Mouse (Mus musculus): Measurements from ENCODE around the gene Olfr452. TPM values are rescaled to one million over a fixed set of nuclear protein-coding genes. Genes with fewer than 3 reads are reported as not detected.

Olfr452 gene
- not detected for total RNA-seq (2021)
- long read RNA-seq, experiment 1 = 0 reads
- long read RNA-seq, experiment 2 = 0 reads

DNA sequence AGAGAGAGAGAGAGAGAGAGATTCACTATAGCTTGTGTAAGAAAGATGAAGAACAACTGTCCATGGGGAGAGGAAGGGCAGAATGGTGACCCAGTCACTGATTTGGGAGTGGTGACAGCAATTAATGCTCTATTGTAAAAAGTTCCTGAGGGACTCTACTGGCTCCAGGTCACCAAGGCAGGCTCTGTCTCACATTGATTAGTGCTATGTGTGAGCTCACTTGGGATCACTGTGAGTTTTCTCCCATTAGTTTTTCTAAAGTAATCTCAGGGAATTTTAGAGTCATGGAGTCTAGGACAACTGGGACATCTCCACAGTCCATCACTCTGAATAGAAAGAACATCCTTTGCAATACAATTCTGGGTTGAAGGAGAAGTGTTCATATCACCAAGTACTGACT lies at the start of gene Olfr452:
Olfr452 (plus strand) TSS at position 301 of the 400 bp plus-strand sequence.
- DNase-seq = no peak

DNA sequence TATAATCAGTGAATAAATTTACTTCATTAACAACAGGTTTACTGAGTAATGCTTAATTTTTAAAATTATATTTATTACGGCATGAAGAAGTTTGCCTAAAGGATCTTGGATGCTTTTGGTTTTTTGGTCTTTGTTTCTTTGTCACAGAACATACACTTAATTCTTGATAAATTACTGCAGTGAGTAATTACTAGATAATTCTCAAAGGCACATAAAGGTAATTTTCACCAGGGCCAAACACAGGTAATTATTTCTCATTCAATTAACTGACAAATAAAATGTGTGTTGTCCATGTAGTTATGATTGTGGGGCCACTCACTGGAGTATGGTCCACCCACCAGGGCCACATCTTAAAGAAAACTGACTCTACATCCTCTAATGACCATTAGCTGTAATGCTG lies 45.8 kb upstream of the Olfr452 start, which contains the start of gene Olfr453:
Olfr453 (plus strand) TSS at position 301 of the 400 bp plus-strand sequence.
- DNase-seq = no peak

DNA sequence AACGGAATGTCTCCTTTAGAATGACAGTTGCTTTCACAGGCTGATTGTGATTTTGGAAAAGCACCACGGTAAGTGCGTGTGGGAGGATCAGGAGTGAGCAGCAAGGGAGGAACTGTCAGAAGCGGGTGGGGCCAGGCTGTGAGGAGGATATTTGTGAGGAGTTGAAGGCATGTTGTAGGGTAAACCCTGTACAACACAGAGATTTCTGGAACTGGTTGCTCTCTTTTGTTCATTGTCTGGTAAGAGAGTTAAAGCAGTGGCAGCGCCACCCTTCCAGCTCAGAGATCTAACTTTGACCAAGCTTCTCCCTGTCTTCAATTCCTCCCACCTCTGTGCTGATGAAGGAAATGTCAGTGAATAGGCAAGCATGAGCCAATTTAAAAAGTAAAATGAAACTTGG lies 42.6 kb upstream of the Olfr452 start:
- no peak for DNase-seq

DNA sequence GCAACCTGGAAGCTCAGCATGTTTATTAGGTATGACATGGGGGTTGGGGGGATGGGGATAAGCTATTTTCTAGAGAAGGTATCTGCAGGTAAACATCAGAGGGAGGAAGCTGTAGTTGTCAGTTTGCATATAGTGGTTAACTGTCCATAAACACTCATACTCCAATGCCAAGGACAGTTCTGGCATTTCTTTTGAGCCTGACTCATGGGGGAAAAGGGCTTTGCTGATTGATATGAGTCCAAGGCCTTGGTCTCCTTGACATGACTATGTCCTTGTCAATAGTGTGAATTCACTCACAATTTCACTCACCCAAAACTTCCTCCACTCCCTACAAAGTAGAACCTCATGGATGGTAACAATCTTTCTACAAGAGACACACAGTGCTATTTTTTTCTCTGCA lies 37.0 kb upstream of the Olfr452 start:
- no peak for DNase-seq

DNA sequence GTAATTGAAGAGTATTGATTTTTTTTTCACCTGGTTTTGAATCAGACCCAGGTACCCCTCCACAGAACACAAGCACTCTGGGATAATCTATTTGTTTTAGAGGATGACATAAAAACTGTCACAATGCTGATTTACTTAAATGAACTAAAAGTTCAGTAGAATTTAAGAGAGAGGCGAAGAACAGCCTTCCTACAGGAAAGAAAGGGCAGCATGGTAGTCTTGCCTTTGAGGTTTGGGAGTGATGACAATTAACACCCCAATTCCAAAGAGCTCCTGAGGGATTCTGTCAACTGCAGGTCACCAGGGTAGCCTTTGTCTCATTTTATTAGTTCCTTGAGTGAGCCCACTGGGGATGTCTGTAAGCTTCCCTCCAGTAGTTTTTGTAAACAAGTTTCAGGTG lies 28.8 kb upstream of the Olfr452 start, which contains the start of gene Olfr38:
Olfr38 (plus strand) TSS at position 301 of the 400 bp plus-strand sequence.
- no peak for DNase-seq

DNA sequence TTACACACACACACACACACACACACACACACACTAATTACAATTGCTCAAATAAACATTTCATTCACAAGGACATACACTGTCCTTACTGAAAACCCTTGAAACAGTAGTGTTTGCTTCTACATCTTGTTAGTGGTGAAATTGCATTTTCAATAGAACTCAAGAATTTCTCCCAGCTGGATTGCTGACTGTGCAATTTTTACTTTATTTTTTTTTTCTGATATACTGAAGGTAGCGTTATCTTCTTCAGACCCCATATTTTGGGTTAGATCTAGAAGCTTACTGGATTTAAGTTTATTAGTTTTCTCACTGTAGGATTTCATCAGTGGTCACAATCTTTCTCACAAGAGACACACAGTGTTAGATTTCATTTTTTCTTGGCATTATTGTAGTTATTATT lies 7.8 kb upstream of the Olfr452 start:
- no peak for DNase-seq

DNA sequence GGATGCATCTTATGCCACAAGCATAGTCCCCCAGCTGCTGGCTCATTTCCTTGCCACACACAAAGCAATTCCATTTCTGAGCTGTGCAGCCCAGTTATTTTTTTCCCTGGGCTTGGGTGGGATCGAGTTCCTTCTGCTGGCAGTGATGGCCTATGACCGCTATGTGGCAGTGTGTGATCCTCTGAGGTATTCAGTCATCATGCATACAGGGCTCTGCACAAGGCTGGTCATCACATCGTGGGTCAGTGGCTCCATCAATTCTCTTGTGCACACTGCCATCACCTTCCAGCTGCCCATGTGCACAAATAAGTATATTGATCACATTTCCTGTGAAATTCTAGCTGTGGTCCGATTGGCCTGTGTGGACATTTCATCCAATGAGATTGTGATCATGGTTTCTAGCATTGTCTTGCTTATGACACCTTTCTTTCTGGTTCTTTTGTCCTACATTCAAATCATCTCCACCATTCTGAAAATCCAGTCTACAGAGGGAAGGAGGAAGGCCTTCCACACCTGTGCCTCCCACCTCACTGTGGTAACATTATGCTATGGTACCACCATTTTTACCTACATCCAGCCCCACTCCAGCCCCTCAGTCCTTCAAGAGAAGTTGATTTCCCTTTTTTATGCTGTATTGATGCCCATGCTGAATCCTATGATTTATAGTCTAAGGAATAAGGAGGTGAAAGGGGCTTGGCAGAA lies 5.5 kb downstream of the Olfr452 start:
- no peak for DNase-seq

DNA sequence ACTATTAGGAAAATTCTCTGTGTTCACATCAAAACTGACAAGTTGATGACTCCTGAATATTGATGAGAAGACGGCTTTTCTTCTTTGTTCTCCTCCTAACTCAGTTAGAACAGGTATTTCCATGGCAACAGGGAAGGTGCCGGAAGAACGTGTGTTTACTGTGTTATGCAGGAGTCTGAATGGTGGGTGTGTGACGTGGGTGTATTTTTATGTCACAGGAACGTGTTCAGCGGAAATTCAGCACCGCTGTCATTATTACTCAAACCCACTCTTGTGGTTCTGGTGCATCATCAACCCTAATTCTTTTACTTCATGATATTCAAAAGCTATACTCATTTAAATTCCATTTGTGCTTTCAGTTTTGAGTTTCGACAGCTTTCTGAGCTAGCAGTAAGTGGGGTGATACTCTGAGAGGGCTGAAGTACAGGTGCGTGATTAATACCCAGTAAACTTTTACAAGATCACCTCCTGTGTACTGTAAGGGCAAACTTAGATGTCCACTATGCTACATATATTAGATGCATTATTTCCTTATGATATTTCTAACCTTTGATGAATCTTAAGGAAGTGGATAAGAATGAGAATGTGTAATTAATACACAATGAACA lies 6.2 kb downstream of the Olfr452 start:
- no peak for DNase-seq

DNA sequence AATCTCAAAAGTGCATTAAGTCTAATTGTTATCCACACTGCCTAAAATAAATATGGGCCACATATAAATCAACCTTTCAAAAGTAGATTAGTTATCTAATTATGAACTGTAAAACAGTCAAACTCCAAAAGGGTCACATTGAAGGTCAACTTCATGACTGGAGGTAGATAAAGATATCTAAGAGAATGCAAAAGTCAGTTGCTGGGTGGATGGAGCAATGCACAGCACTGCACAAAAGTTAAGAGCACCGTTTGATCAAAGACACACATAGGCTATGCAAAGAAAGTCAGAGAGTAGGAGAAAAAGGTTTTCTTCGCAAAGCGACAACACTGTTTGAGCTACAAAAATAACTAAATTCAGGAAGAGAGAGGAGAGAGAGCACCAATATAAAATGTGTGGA lies 10.1 kb downstream of the Olfr452 start:
- DNase-seq = no peak

DNA sequence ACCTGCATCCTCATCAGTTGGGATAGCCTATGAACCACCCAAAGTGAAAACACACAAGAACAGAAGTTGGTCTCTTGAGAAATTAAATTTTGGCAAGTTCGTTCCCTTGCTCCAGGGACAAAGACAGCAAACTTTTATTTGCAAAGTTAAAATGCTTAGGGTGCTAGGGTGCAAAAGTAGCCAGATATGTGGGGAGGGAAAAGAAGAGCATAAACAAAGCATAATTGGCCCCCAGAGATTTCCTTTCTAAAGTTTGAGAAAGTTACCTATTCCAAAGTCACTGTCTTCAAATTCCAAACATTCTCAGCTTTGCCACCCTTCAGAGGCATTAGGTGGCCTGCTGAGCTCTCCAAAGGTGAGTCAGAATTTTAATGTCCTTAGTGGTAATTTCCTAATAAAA lies 26.7 kb downstream of the Olfr452 start, which contains the start of gene Olfr450:
Olfr450 (plus strand) TSS at position 301 of the 400 bp plus-strand sequence.
- DNase-seq = no peak

DNA sequence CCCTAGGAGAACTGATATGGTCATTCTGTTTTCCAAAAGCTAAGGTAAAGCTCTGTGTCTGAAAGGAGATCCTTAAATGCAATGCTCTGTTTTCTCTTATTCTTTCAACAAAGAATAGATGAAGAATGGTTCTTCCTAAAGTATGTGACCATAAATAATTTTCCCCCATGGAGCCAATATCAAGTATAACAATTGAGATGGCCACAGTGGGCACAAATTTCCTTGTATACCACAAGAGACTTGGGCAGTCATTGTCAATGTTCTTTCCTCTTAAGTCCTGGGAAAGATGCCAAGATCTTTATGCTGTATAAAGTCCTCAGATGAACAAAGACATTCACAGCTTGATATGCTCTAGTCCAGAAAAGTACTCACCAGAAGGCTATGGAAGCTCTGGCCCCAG lies 49.2 kb downstream of the Olfr452 start, which contains the start of gene Olfr449:
Olfr449 (plus strand) TSS at position 301 of the 400 bp plus-strand sequence.
- DNase-seq = no peak

Other genes with a start within 250 kb of the Olfr452 start
- gene Olfr455, start 237.5 kb upstream of the Olfr452 start, total RNA-seq (2021) = not detected
- gene Tcaf3, start 187.4 kb upstream of the Olfr452 start, total RNA-seq (2021) = not detected
- gene Tcaf2, start 139.8 kb upstream of the Olfr452 start, total RNA-seq (2021) = 1 to 10 TPM; 2.8 to 5.0 TPM
- gene Tcaf1, start 75.0 kb upstream of the Olfr452 start, total RNA-seq (2021) = 1 to 10 TPM; 7.4 to 8.1 TPM
- not detected for gene Olfr453, start 45.7 kb upstream of the Olfr452 start, total RNA-seq (2021)
- not detected for gene Olfr38, start 28.7 kb upstream of the Olfr452 start, total RNA-seq (2021)
- gene Olfr450, start 26.8 kb downstream of the Olfr452 start, total RNA-seq (2021) = not detected
- gene Olfr449, start 49.3 kb downstream of the Olfr452 start, total RNA-seq (2021) = not detected
- gene Olfr448, start 105.3 kb downstream of the Olfr452 start, total RNA-seq (2021) = not detected
- gene Olfr447, start 123.8 kb downstream of the Olfr452 start, total RNA-seq (2021) = not detected
- not detected for gene Olfr446, start 136.3 kb downstream of the Olfr452 start, total RNA-seq (2021)
- not detected for gene Olfr444, start 164.0 kb downstream of the Olfr452 start, total RNA-seq (2021)